Mouse (Mus musculus): ENCODE data around the gene Fam172a. TPM values are rescaled to one million over a fixed set of nuclear protein-coding genes. Genes with fewer than 3 reads are reported as not detected.

Gene Fam172a
- polyA plus RNA-seq, 1 experiment from 2014 or later = 49.0 TPM

- Histone ChIP-seq H3K9ac (ENCODE audit: low read length) (no peak overlapping the region), H3K4me1 (replicated peaks; ENCODE audit: control insufficient read depth, insufficient read depth, low read length) (no peaks in the 10 kb centered on the region), H3K4me3 (ENCODE audit: low read depth, low read length) (no peak overlapping the region), H3K36me3 (ENCODE audit: control insufficient read depth, insufficient read depth, low read length) (no peaks in the 10 kb centered on the region), H3K27ac (ENCODE audit: low read depth, low read length) (no peak overlapping the region), H3K4me2 (ENCODE audit: low read depth, low read length, severe bottlenecking) (no peak overlapping the region), H3K9me3 (ENCODE audit: control insufficient read depth, low read length) (no peaks in the 10 kb centered on the region), H3K27me3 (ENCODE audit: control insufficient read depth, insufficient read depth, low read length) (no peaks in the 10 kb centered on the region)
- 84% methylated on average over 1 of the region's 1 CpGs for WGBS
- DNase-seq (ENCODE audit: low spot score) (no peak), ATAC-seq (replicated peaks; ENCODE audit: low FRiP score) (no peak)
Measured at GRCm38 (mm10) chr13:77899725-77900124, 197.9 kb downstream of the Fam172a start.

GRCm38 (mm10) chr13:77900843-77901242 is 199.0 kb downstream of the Fam172a start:
- peak; percentile 44; the same call in 1 of the 2 replicates for ATAC-seq (replicated peaks; ENCODE audit: low FRiP score)
- Histone ChIP-seq H3K36me3 (ENCODE audit: control insufficient read depth, insufficient read depth, low read length) (no peaks in the 10 kb centered on the region), H3K27ac (ENCODE audit: low read depth, low read length) (no peak overlapping the region), H3K9ac (ENCODE audit: low read length) (no peak overlapping the region), H3K4me2 (ENCODE audit: low read depth, low read length, severe bottlenecking) (no peak overlapping the region), H3K4me3 (ENCODE audit: low read depth, low read length) (no peak overlapping the region), H3K9me3 (ENCODE audit: control insufficient read depth, low read length) (no peaks in the 10 kb centered on the region), H3K4me1 (replicated peaks; ENCODE audit: control insufficient read depth, insufficient read depth, low read length) (no peaks in the 10 kb centered on the region), H3K27me3 (ENCODE audit: control insufficient read depth, insufficient read depth, low read length) (no peaks in the 10 kb centered on the region)
- no peak for DNase-seq (ENCODE audit: low spot score)

- Histone ChIP-seq H3K9ac (ENCODE audit: low read length) (no peak overlapping the region), H3K4me2 (ENCODE audit: low read depth, low read length, severe bottlenecking) (no peak overlapping the region), H3K27me3 (ENCODE audit: control insufficient read depth, insufficient read depth, low read length) (no peaks in the 10 kb centered on the region), H3K27ac (ENCODE audit: low read depth, low read length) (no peak overlapping the region), H3K36me3 (ENCODE audit: control insufficient read depth, insufficient read depth, low read length) (no peaks in the 10 kb centered on the region), H3K4me3 (ENCODE audit: low read depth, low read length) (no peak overlapping the region), H3K4me1 (replicated peaks; ENCODE audit: control insufficient read depth, insufficient read depth, low read length) (no peaks in the 10 kb centered on the region), H3K9me3 (ENCODE audit: control insufficient read depth, low read length) (no peaks in the 10 kb centered on the region)
- ATAC-seq (replicated peaks; ENCODE audit: low FRiP score) = no peak
- DNase-seq (ENCODE audit: low spot score) = no peak
- 84% methylated on average over 2 of the region's 2 CpGs for WGBS
Measured at GRCm38 (mm10) chr13:77909184-77909583, 207.4 kb downstream of the Fam172a start.

- Histone ChIP-seq H3K27me3 (ENCODE audit: control insufficient read depth, insufficient read depth, low read length) (no peaks in the 10 kb centered on the region), H3K36me3 (ENCODE audit: control insufficient read depth, insufficient read depth, low read length) (no peaks in the 10 kb centered on the region), H3K9ac (ENCODE audit: low read length) (no peak overlapping the region), H3K27ac (ENCODE audit: low read depth, low read length) (no peak overlapping the region), H3K9me3 (ENCODE audit: control insufficient read depth, low read length) (no peaks in the 10 kb centered on the region), H3K4me1 (replicated peaks; ENCODE audit: control insufficient read depth, insufficient read depth, low read length) (no peaks in the 10 kb centered on the region), H3K4me3 (ENCODE audit: low read depth, low read length) (no peak overlapping the region), H3K4me2 (ENCODE audit: low read depth, low read length, severe bottlenecking) (no peak overlapping the region)
- ATAC-seq (replicated peaks; ENCODE audit: low FRiP score) = no peak
- DNase-seq (ENCODE audit: low spot score) = no peak
- 92% methylated on average over 2 of the region's 2 CpGs for WGBS
Measured at GRCm38 (mm10) chr13:77922834-77923233, 221.0 kb downstream of the Fam172a start.

GRCm38 (mm10) chr13:77957611-77958010 is 255.8 kb downstream of the Fam172a start:
- Histone ChIP-seq H3K9ac (ENCODE audit: low read length) (no peak overlapping the region), H3K27me3 (ENCODE audit: control insufficient read depth, insufficient read depth, low read length) (no peaks in the 10 kb centered on the region), H3K27ac (ENCODE audit: low read depth, low read length) (no peak overlapping the region), H3K36me3 (ENCODE audit: control insufficient read depth, insufficient read depth, low read length) (no peaks in the 10 kb centered on the region), H3K4me2 (ENCODE audit: low read depth, low read length, severe bottlenecking) (no peak overlapping the region), H3K4me3 (ENCODE audit: low read depth, low read length) (no peak overlapping the region), H3K9me3 (ENCODE audit: control insufficient read depth, low read length) (no peaks in the 10 kb centered on the region), H3K4me1 (replicated peaks; ENCODE audit: control insufficient read depth, insufficient read depth, low read length) (no peaks in the 10 kb centered on the region; the same call in 1 of the 2 replicates)
- 3% methylated on average over 1 of the region's 1 CpGs for WGBS
- no peak for DNase-seq (ENCODE audit: low spot score)
- no peak for ATAC-seq (replicated peaks; ENCODE audit: low FRiP score)

GRCm38 (mm10) chr13:77959493-77960272 is 257.9 kb downstream of the Fam172a start:
- no peaks in the 10 kb centered on the region; the same call in 1 of the 2 replicates for H3K4me1 ChIP-seq (replicated peaks; ENCODE audit: control insufficient read depth, insufficient read depth, low read length)
- H3K36me3 ChIP-seq (ENCODE audit: control insufficient read depth, insufficient read depth, low read length) = no peaks in the 10 kb centered on the region
- H3K27me3 ChIP-seq (ENCODE audit: control insufficient read depth, insufficient read depth, low read length) = no peaks in the 10 kb centered on the region
- ATAC-seq (replicated peaks; ENCODE audit: low FRiP score) (peak; percentile 88), DNase-seq (ENCODE audit: low spot score) (no peak)
- H3K4me3 ChIP-seq (ENCODE audit: low read depth, low read length) = no peak overlapping the region
- no peak overlapping the region for H3K4me2 ChIP-seq (ENCODE audit: low read depth, low read length, severe bottlenecking)
- H3K9me3 ChIP-seq (ENCODE audit: control insufficient read depth, low read length) = no peaks in the 10 kb centered on the region
- no peak overlapping the region for H3K9ac ChIP-seq (ENCODE audit: low read length)
- WGBS = 55% methylated on average over 4 of the region's 4 CpGs
- H3K27ac ChIP-seq (ENCODE audit: low read depth, low read length) = no peak overlapping the region

GRCm38 (mm10) chr13:77976248-77976647 is 274.4 kb downstream of the Fam172a start:
- Histone ChIP-seq H3K36me3 (ENCODE audit: control insufficient read depth, insufficient read depth, low read length) (no peaks in the 10 kb centered on the region), H3K9me3 (ENCODE audit: control insufficient read depth, low read length) (no peaks in the 10 kb centered on the region), H3K27ac (ENCODE audit: low read depth, low read length) (no peak overlapping the region), H3K9ac (ENCODE audit: low read length) (no peak overlapping the region), H3K4me1 (replicated peaks; ENCODE audit: control insufficient read depth, insufficient read depth, low read length) (no peaks in the 10 kb centered on the region), H3K4me2 (ENCODE audit: low read depth, low read length, severe bottlenecking) (no peak overlapping the region), H3K4me3 (ENCODE audit: low read depth, low read length) (no peak overlapping the region), H3K27me3 (ENCODE audit: control insufficient read depth, insufficient read depth, low read length) (no peaks in the 10 kb centered on the region)
- ATAC-seq (replicated peaks; ENCODE audit: low FRiP score) = no peak
- WGBS = 83% methylated on average over 3 of the region's 3 CpGs
- no peak for DNase-seq (ENCODE audit: low spot score)

GRCm38 (mm10) chr13:77977121-77977520 is 275.3 kb downstream of the Fam172a start:
- H3K4me3 ChIP-seq (ENCODE audit: low read depth, low read length) = no peak overlapping the region
- 64% methylated on average over 1 of the region's 1 CpGs for WGBS
- H3K4me2 ChIP-seq (ENCODE audit: low read depth, low read length, severe bottlenecking) = no peak overlapping the region
- no peaks in the 10 kb centered on the region for H3K9me3 ChIP-seq (ENCODE audit: control insufficient read depth, low read length)
- ATAC-seq (replicated peaks; ENCODE audit: low FRiP score) (peak; percentile 38; the same call in 1 of the 2 replicates), DNase-seq (ENCODE audit: low spot score) (no peak)
- H3K27ac ChIP-seq (ENCODE audit: low read depth, low read length) = no peak overlapping the region
- no peaks in the 10 kb centered on the region for H3K4me1 ChIP-seq (replicated peaks; ENCODE audit: control insufficient read depth, insufficient read depth, low read length)
- no peak overlapping the region for H3K9ac ChIP-seq (ENCODE audit: low read length)
- no peaks in the 10 kb centered on the region for H3K36me3 ChIP-seq (ENCODE audit: control insufficient read depth, insufficient read depth, low read length)
- H3K27me3 ChIP-seq (ENCODE audit: control insufficient read depth, insufficient read depth, low read length) = no peaks in the 10 kb centered on the region
